Comparison of ENCODE assay signal across 7 mouse cellular contexts in genomic region chr8:110847645-110848495, GRCm38 (mm10). TPM values are rescaled to one million over a fixed set of nuclear protein-coding genes. Genes with fewer than 3 reads are reported as not detected.
DNase-seq lines count a peak whose midpoint lies in the region; ATAC-seq lines count a peak whose summit lies in the region.

No protein-coding gene starts in this region.

- peaks cover 64% of the 10 kb centered on the region for H3K36me3 ChIP-seq in megakaryocyte, embryonic 14.5 days (replicated peaks; ENCODE audit: low read length)
- peaks cover 56% of the 10 kb centered on the region for H3K36me3 ChIP-seq in forebrain, embryonic 13.5 days (ENCODE audit: poor library complexity, severe bottlenecking)
- H3K36me3 ChIP-seq in liver, embryonic 13.5 days, result peaks cover 53% of the 10 kb centered on the region
- peaks cover 19% of the 10 kb centered on the region; the same call in 1 of the 2 replicates for H3K36me3 ChIP-seq in stomach, embryonic 16.5 days (ENCODE audit: control insufficient read depth, insufficient read depth, low read length)

- peak overlapping the region; percentile 99 for H3K4me3 ChIP-seq in megakaryocyte, embryonic 14.5 days (replicated peaks)
- peak overlapping the region; percentile 92 for H3K4me3 ChIP-seq in forebrain, embryonic 13.5 days
- H3K4me3 ChIP-seq in liver, embryonic 13.5 days (replicated peaks), result peak overlapping the region; percentile 83
- peak overlapping the region; percentile 88 for H3K4me3 ChIP-seq in stomach, embryonic 16.5 days (replicated peaks; ENCODE audit: low read length)

- peaks cover 38% of the 10 kb centered on the region for H3K4me1 ChIP-seq in megakaryocyte, embryonic 14.5 days
- peaks cover 31% of the 10 kb centered on the region for H3K4me1 ChIP-seq in forebrain, embryonic 13.5 days
- peaks cover 41% of the 10 kb centered on the region for H3K4me1 ChIP-seq in liver, embryonic 13.5 days (replicated peaks)
- H3K4me1 ChIP-seq in stomach, embryonic 16.5 days (ENCODE audit: control insufficient read depth, insufficient read depth, low read length), result peaks cover 22% of the 10 kb centered on the region

- DNase-seq in liver, embryonic 13.5 days, result no peak

- H3K9ac ChIP-seq in forebrain, embryonic 13.5 days, result peak overlapping the region; percentile 80
- peak overlapping the region; percentile 93 for H3K9ac ChIP-seq in liver, embryonic 13.5 days
- peak overlapping the region; percentile 91 for H3K9ac ChIP-seq in stomach, embryonic 16.5 days (ENCODE audit: low read length)

- no peaks in the 10 kb centered on the region for H3K9me3 ChIP-seq in megakaryocyte, embryonic 14.5 days
- H3K9me3 ChIP-seq in forebrain, embryonic 13.5 days (replicated peaks), result no peaks in the 10 kb centered on the region
- H3K9me3 ChIP-seq in liver, embryonic 13.5 days (replicated peaks), result no peaks in the 10 kb centered on the region
- H3K9me3 ChIP-seq in stomach, embryonic 16.5 days (replicated peaks; ENCODE audit: control insufficient read depth, low read length), result no peaks in the 10 kb centered on the region

- no peak for ATAC-seq in megakaryocyte, adult 5-6 weeks (ENCODE audit: poor library complexity, severe bottlenecking)
- ATAC-seq in forebrain, embryonic 13.5 days, result no peak
- no peak for ATAC-seq in liver, embryonic 13.5 days (ENCODE audit: low read depth)
- ATAC-seq in stomach, embryonic 16.5 days (ENCODE audit: insufficient read depth, low FRiP score), result no peak
- no peak for ATAC-seq in megakaryocyte-erythroid progenitor cell, adult 5-6 weeks (replicated peaks; ENCODE audit: low FRiP score, low TSS enrichment, poor library complexity, severe bottlenecking)
- no peak for ATAC-seq in CD4-positive, CD25-positive, alpha-beta regulatory T cell, adult 4 months

- H3K27ac ChIP-seq in forebrain, embryonic 13.5 days, result no peak overlapping the region
- peak overlapping the region; percentile 83 for H3K27ac ChIP-seq in liver, embryonic 13.5 days
- H3K27ac ChIP-seq in stomach, embryonic 16.5 days (ENCODE audit: low read length), result no peak overlapping the region

- 63% methylated on average over 14 of the region's 14 CpGs for WGBS in forebrain, embryonic 13.5 days
- WGBS in liver, embryonic 13.5 days (ENCODE audit: insufficient replicate concordance), result 43% methylated on average over 14 of the region's 14 CpGs
- WGBS in stomach, embryonic 16.5 days, result 52% methylated on average over 14 of the region's 14 CpGs

- H3K27me3 ChIP-seq in megakaryocyte, embryonic 14.5 days (replicated peaks), result no peaks in the 10 kb centered on the region
- H3K27me3 ChIP-seq in forebrain, embryonic 13.5 days, result no peaks in the 10 kb centered on the region
- H3K27me3 ChIP-seq in liver, embryonic 13.5 days, result no peaks in the 10 kb centered on the region
- no peaks in the 10 kb centered on the region for H3K27me3 ChIP-seq in stomach, embryonic 16.5 days (ENCODE audit: control insufficient read depth, insufficient read depth, low read length)

- H3K4me2 ChIP-seq in forebrain, embryonic 13.5 days, result peak overlapping the region; percentile 86
- peak overlapping the region; percentile 87 for H3K4me2 ChIP-seq in liver, embryonic 13.5 days
- H3K4me2 ChIP-seq in stomach, embryonic 16.5 days (ENCODE audit: low read depth, low read length), result peak overlapping the region; percentile 89

RNA-seq across cellular contexts. Expression of gene Sf3b3, which starts 1.3 kb away (rescaled TPM):
- polyA plus RNA-seq in megakaryocyte, embryonic 14.5 days (2012; ENCODE audit: insufficient read depth, low replicate concordance), result 3.4 TPM in 1 of 2 replicates, not detected in the other
- total RNA-seq in megakaryocyte, adult 5-6 weeks (2015), result 58.4 and 63.2 TPM in 2 replicates
- 74.7 and 87.7 TPM in 2 replicates for total RNA-seq in megakaryocyte, adult 5-6 weeks (2017)
- polyA plus RNA-seq in forebrain, embryonic 13.5 days (2015; fragmentation: Nextera tagmentation; extraction: Ambion mirVana), result 136 and 153 TPM in 2 replicates
- 75.4 and 92.7 TPM in 2 replicates for polyA plus RNA-seq in liver, embryonic 13.5 days (2015; fragmentation: Nextera tagmentation; extraction: Ambion mirVana)
- polyA plus RNA-seq in stomach, embryonic 16.5 days (2015; fragmentation: Nextera tagmentation; extraction: Ambion mirVana), result 128 and 131 TPM in 2 replicates
- 171 and 229 TPM in 2 replicates for total RNA-seq in megakaryocyte-erythroid progenitor cell, adult 5-6 weeks (2014; fragmentation: Nextera tagmentation)
- total RNA-seq in megakaryocyte-erythroid progenitor cell, adult 5-6 weeks (2017), result 212 and 223 TPM in 2 replicates
- polyA plus RNA-seq in CD4-positive, CD25-positive, alpha-beta regulatory T cell, adult 4 months (2017; shearing (Covaris generic)), result 100 to 1,000 TPM in 1 of 2 experiments, 10 to 100 TPM in 1; 98.5 to 141 TPM

RNA-seq across cellular contexts. Expression of gene Cog4, which starts 1.5 kb away (rescaled TPM):
- 0.61 and 14.0 TPM in 2 replicates for polyA plus RNA-seq in megakaryocyte, embryonic 14.5 days (2012; ENCODE audit: insufficient read depth, low replicate concordance)
- 13.6 and 17.4 TPM in 2 replicates for total RNA-seq in megakaryocyte, adult 5-6 weeks (2015)
- total RNA-seq in megakaryocyte, adult 5-6 weeks (2017), result 31.8 and 35.4 TPM in 2 replicates
- 61.4 and 62.1 TPM in 2 replicates for polyA plus RNA-seq in forebrain, embryonic 13.5 days (2015; fragmentation: Nextera tagmentation; extraction: Ambion mirVana)
- 32.0 and 36.5 TPM in 2 replicates for polyA plus RNA-seq in liver, embryonic 13.5 days (2015; fragmentation: Nextera tagmentation; extraction: Ambion mirVana)
- 70.3 and 71.5 TPM in 2 replicates for polyA plus RNA-seq in stomach, embryonic 16.5 days (2015; fragmentation: Nextera tagmentation; extraction: Ambion mirVana)
- total RNA-seq in megakaryocyte-erythroid progenitor cell, adult 5-6 weeks (2014; fragmentation: Nextera tagmentation), result 37.0 and 48.7 TPM in 2 replicates
- 20.6 and 26.1 TPM in 2 replicates for total RNA-seq in megakaryocyte-erythroid progenitor cell, adult 5-6 weeks (2017)
- 10 to 100 TPM; 57.7 to 94.5 TPM for polyA plus RNA-seq in CD4-positive, CD25-positive, alpha-beta regulatory T cell, adult 4 months (2017; shearing (Covaris generic))

RNA-seq across cellular contexts. Expression of gene Il34, which starts 42.1 kb away (rescaled TPM):
- polyA plus RNA-seq in megakaryocyte, embryonic 14.5 days (2012; ENCODE audit: insufficient read depth, low replicate concordance), result 3.7 and 20.1 TPM in 2 replicates
- total RNA-seq in megakaryocyte, adult 5-6 weeks (2015), result not detected in 2 replicates
- total RNA-seq in megakaryocyte, adult 5-6 weeks (2017), result not detected in 2 replicates
- 1.2 and 1.3 TPM in 2 replicates for polyA plus RNA-seq in forebrain, embryonic 13.5 days (2015; fragmentation: Nextera tagmentation; extraction: Ambion mirVana)
- 0.06 and 0.14 TPM in 2 replicates for polyA plus RNA-seq in liver, embryonic 13.5 days (2015; fragmentation: Nextera tagmentation; extraction: Ambion mirVana)
- polyA plus RNA-seq in stomach, embryonic 16.5 days (2015; fragmentation: Nextera tagmentation; extraction: Ambion mirVana), result 2.9 and 5.0 TPM in 2 replicates
- not detected in 2 replicates for total RNA-seq in megakaryocyte-erythroid progenitor cell, adult 5-6 weeks (2014; fragmentation: Nextera tagmentation)
- not detected in 2 replicates for total RNA-seq in megakaryocyte-erythroid progenitor cell, adult 5-6 weeks (2017)
- not detected for polyA plus RNA-seq in CD4-positive, CD25-positive, alpha-beta regulatory T cell, adult 4 months (2017; shearing (Covaris generic))

RNA-seq across cellular contexts. Expression of gene Fuk, which starts 54.4 kb away (rescaled TPM):
- 1.6 and 3.3 TPM in 2 replicates for polyA plus RNA-seq in megakaryocyte, embryonic 14.5 days (2012; ENCODE audit: insufficient read depth, low replicate concordance)
- total RNA-seq in megakaryocyte, adult 5-6 weeks (2015), result 1.5 and 3.4 TPM in 2 replicates
- total RNA-seq in megakaryocyte, adult 5-6 weeks (2017), result 3.7 TPM in 2 replicates
- 8.8 and 10.3 TPM in 2 replicates for polyA plus RNA-seq in forebrain, embryonic 13.5 days (2015; fragmentation: Nextera tagmentation; extraction: Ambion mirVana)
- polyA plus RNA-seq in liver, embryonic 13.5 days (2015; fragmentation: Nextera tagmentation; extraction: Ambion mirVana), result 2.8 and 3.0 TPM in 2 replicates
- polyA plus RNA-seq in stomach, embryonic 16.5 days (2015; fragmentation: Nextera tagmentation; extraction: Ambion mirVana), result 12.2 and 13.3 TPM in 2 replicates
- 5.1 and 10.8 TPM in 2 replicates for total RNA-seq in megakaryocyte-erythroid progenitor cell, adult 5-6 weeks (2014; fragmentation: Nextera tagmentation)
- 2.1 and 2.9 TPM in 2 replicates for total RNA-seq in megakaryocyte-erythroid progenitor cell, adult 5-6 weeks (2017)
- 1 to 10 TPM; 1.3 to 2.4 TPM for polyA plus RNA-seq in CD4-positive, CD25-positive, alpha-beta regulatory T cell, adult 4 months (2017; shearing (Covaris generic))

Comparison
In these comparisons a context has a peak if more than half of its experiments do, and no peak if none do; other contexts are left out.
1. RNA of gene Sf3b3, which starts 1.3 kb away (polyA plus RNA-seq): 98.5 to 141 TPM in CD4-positive, CD25-positive, alpha-beta regulatory T cell, adult 4 months, 136 to 153 TPM in forebrain, embryonic 13.5 days, 128 to 131 TPM in stomach, embryonic 16.5 days and 75.4 to 92.7 TPM in liver, embryonic 13.5 days; 3.4 TPM in megakaryocyte, embryonic 14.5 days; every median in the first group is over 10 times any median in the second.
2. Peak in every context shown above with its lines, with median percentiles within 50 percentile points of each other: H3K4me3 ChIP-seq, H3K4me2 ChIP-seq and H3K9ac ChIP-seq.